Mouse (Mus musculus) embryonic facial prominence, embryonic 15.5 days (tissue): ENCODE measurements at regions not wholly inside any gene's neighbourhood (a gene's known extent, or its start where the extent isn't known, plus 50 kb on each side); places are given as distances from the start of the nearest gene placed in this dataset.

Experiments used
- ATAC-seq: fragments of 200-750 bp; cut with Nextera tagmentation; 2 replicates; pipeline ENCODE4 v1.8.0; 2017; ENCODE audit warnings: low read depth, moderate TSS enrichment; ENCODE audit not compliant: insufficient number of reproducible peaks, low FRiP score, low TSS enrichment
- H3K27ac ChIP-seq: fragments of 300-500 bp; sonication (generic); replicated peaks from 2 replicates; pipeline ENCODE4 v1.5.1; 2015; ENCODE audit warnings: mild to moderate bottlenecking, inconsistent platforms
- H3K27me3 ChIP-seq: fragments of 300-500 bp; sonication (generic); 2 replicates; pipeline ENCODE4 v1.6.1; 2015; ENCODE audit warnings: inconsistent platforms
- H3K36me3 ChIP-seq: fragments of 300-500 bp; sonication (generic); 2 replicates; pipeline ENCODE4 v1.6.1; 2015; ENCODE audit warnings: mild to moderate bottlenecking, inconsistent platforms
- H3K4me1 ChIP-seq: fragments of 300-500 bp; sonication (generic); 2 replicates; pipeline ENCODE4 v1.6.1; 2015; ENCODE audit warnings: inconsistent platforms
- H3K4me2 ChIP-seq: fragments of 300-500 bp; sonication (generic); replicated peaks from 2 replicates; pipeline ENCODE4 v1.6.1; 2015; ENCODE audit warnings: mild to moderate bottlenecking, inconsistent platforms
- H3K4me3 ChIP-seq: fragments of 300-500 bp; sonication (generic); replicated peaks from 2 replicates; pipeline ENCODE4 v1.5.1; 2015; ENCODE audit warnings: mild to moderate bottlenecking, inconsistent platforms
- H3K9ac ChIP-seq: fragments of 300-500 bp; sonication (generic); 2 replicates; pipeline ENCODE4 v1.6.1; 2015; ENCODE audit warnings: inconsistent platforms
- H3K9me3 ChIP-seq: fragments of 300-500 bp; sonication (generic); replicated peaks from 2 replicates; pipeline ENCODE4 v1.6.1; 2016; ENCODE audit warnings: inconsistent platforms
- WGBS: fragments of 180-500 bp; shearing (Covaris S2); methylation state at CpG from one replicate; pipeline ENCODE4 v1.1.7; 2015; 5-methylcytosine and 5-hydroxymethylcytosine counted together

DNA sequence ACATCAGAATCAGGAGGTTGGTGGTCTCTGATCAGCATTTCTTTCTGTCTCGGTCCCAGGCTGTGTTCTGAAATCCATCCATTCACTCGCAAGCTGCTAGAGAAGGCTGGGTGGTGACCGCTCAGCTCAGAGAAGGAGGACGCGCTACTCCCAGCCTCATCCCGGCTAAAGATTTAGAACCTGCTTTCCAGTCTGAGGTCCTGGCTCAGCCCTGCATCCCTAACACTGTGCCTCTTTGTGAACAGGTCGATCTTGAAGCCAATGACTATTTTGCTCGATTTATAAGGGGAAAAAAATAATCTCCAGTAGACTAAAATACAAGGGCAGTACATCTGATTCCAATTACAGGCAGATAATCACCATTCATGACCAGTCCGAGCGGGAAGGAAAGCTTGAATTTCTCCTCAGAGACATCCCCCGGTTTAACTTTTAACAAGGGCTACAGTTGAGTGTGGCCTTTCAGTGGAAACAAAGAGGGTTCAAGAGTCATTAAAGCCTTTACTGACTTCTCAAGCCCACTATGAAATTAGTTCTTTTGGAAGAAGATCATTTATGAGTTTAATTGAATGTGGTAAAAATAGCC is 280.6 kb downstream of the Wdr11 start:
- no peak overlapping the region for H3K4me2 ChIP-seq
- WGBS = 55% methylated on average over 11 of the region's 11 CpGs
- no peak overlapping the region for H3K4me3 ChIP-seq
- no peaks in the 10 kb centered on the region for H3K9me3 ChIP-seq
- ATAC-seq = no peak
- H3K4me1 ChIP-seq = 0 out of 2 replicates have a peak, but pooled peaks cover 7% of the 10 kb centered on the region
- H3K9ac ChIP-seq = no peak overlapping the region
- no peaks in the 10 kb centered on the region for H3K27me3 ChIP-seq
- no peak overlapping the region for H3K27ac ChIP-seq
- H3K36me3 ChIP-seq = no peaks in the 10 kb centered on the region

DNA sequence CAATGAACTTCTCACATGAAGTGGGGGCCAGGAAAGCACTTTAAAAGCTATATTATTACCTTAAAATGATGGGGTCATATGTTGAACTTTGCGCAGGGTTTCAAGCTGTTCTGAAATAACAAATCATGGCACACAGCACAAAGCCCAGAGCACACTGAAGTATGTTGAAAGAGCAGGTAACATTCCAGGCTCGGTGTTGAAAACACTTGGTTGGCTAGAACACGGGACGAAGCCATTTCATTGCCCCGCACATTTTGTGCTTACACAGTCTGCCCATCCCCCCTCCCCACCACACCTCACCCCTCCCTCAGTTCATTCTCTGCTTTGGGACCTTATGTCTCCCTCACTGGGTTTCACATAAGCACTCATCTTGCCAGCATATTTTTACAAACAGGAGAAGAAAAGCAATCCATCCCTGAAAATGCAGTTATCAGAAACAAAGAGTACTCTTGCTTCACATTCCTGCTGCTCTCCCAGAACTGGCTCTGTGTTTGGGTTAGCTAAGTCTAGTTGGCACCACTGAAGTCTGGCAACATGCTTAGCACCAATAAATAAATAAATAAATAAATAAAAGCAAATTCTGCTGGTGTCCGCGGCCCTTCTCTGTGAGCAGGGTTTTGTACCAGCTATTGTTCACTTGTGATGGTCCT is 284.7 kb downstream of the Wdr11 start:
- WGBS = 69% methylated on average over 7 of the region's 7 CpGs
- Histone ChIP-seq H3K9ac (no peak overlapping the region), H3K36me3 (no peaks in the 10 kb centered on the region), H3K4me2 (no peak overlapping the region), H3K9me3 (no peaks in the 10 kb centered on the region), H3K4me3 (no peak overlapping the region), H3K4me1 (0 out of 2 replicates have a peak, but pooled peaks cover 7% of the 10 kb centered on the region), H3K27me3 (no peaks in the 10 kb centered on the region), H3K27ac (no peak overlapping the region)
- no peak for ATAC-seq

DNA sequence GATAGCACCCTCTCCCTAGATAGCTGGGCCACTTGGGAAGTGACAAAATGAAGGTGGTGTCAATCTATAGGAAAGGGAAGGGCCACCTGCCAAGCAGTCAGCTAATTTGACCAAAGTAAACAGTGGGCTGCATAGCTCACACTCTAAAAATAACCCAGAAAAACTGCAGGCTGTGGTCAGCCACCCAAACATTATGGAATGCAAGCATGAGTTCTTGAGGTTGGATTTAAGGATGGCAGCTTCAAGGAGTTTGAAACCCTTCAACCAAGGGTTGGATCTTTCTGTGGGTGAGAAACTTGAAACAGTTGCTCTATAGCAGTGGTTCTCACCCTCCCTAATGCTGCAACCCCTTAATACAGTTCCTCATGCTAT is 285.2 kb downstream of the Wdr11 start:
- Histone ChIP-seq H3K27ac (no peak overlapping the region), H3K36me3 (no peaks in the 10 kb centered on the region), H3K4me1 (0 out of 2 replicates have a peak, but pooled peaks cover 7% of the 10 kb centered on the region), H3K27me3 (no peaks in the 10 kb centered on the region), H3K4me2 (no peak overlapping the region), H3K9me3 (no peaks in the 10 kb centered on the region), H3K4me3 (no peak overlapping the region), H3K9ac (no peak overlapping the region)
- no peak for ATAC-seq

DNA sequence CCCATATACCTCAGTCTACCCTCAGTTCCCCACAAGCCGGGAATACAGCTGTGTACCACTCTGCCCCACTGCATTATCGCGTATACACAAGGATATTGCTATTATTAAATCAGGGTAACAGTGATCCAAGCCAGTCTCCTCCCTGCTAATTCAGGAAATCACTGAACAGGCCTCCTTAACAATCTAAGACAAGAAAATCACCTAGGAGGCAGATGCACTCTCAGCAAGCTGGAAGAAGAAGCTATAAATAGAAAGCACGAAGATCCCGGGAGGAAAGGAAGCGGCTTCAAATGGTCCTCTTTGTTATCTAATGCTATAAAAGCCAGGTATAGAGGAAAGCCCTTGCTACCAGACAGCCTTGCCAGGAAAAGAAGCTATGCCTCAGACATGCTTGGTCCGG is 304.6 kb downstream of the Wdr11 start:
- 65% methylated on average over 7 of the region's 7 CpGs for WGBS
- Histone ChIP-seq H3K4me1 (no peaks in the 10 kb centered on the region), H3K27me3 (no peaks in the 10 kb centered on the region), H3K9ac (no peak overlapping the region), H3K4me2 (no peak overlapping the region), H3K36me3 (no peaks in the 10 kb centered on the region), H3K27ac (no peak overlapping the region), H3K9me3 (no peaks in the 10 kb centered on the region), H3K4me3 (no peak overlapping the region)
- no peak for ATAC-seq

DNA sequence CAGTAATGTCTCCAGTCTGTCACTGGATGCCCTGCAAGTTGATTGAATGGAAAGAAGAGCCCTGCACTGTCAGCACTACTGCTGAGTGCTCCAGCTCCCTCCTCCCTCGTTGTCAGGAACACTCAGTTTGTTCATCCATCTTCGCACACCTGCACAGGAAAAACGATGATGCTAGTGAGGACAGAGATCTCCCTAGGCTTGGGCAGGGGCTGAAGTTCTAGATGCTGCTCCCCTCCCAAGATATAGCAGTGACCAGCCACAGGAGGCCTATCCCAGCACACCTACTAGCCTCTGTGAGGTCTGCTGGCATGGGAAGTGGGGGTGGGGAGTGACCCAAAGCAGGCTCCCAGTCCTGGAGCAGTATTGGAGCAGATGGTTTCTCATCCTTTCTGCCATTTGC is 305.8 kb downstream of the Wdr11 start:
- no peak overlapping the region for H3K4me2 ChIP-seq
- H3K27me3 ChIP-seq = no peaks in the 10 kb centered on the region
- no peaks in the 10 kb centered on the region for H3K4me1 ChIP-seq
- H3K4me3 ChIP-seq = no peak overlapping the region
- no peaks in the 10 kb centered on the region for H3K36me3 ChIP-seq
- H3K9ac ChIP-seq = no peak overlapping the region
- H3K9me3 ChIP-seq = no peaks in the 10 kb centered on the region
- no peak overlapping the region for H3K27ac ChIP-seq
- no peak for ATAC-seq
- WGBS = 82% methylated on average over 3 of the region's 3 CpGs

DNA sequence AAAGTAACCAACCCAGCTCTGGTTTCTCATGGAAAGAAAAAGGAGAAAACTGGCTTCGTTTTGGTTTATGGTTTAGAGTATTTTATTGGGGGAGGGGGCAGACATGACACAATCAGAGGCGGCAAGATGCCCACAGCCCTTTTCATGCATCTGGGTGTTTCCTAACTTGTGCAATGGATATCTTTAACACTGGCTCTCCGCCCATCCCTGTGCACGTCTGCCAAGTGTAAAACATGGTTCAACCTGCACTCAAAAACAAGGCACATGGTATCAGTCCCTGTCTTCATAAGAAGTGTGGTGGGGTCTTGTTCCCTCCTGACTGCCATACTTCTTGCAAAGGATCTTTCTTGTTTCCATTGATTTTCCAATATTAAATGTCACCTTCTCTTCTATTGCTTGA is 310.6 kb downstream of the Wdr11 start:
- no peak overlapping the region for H3K4me2 ChIP-seq
- 72% methylated on average over 4 of the region's 4 CpGs for WGBS

DNA sequence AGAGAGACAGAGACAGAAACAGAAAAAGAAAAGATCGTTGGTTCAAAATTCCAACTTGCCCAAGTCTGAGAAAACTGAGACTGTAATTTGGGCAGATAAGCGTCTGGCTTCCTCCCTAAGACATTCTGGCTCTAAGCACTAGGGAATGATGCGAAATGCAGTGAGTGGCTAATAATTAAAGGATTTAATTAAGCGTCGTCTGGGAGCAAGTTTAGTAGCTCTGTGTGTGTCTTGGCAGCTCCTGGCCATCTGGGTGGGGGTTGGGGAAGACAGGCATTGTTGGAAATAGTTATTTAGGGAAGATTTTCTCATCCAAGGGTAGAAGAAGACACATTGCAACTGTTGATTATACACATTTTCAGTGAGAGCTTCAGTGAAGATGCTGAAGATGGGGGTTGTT is 311.5 kb downstream of the Wdr11 start:
- Histone ChIP-seq H3K4me2 (no peak overlapping the region), H3K4me1 (no peaks in the 10 kb centered on the region), H3K27ac (no peak overlapping the region), H3K9ac (no peak overlapping the region), H3K9me3 (no peaks in the 10 kb centered on the region), H3K4me3 (no peak overlapping the region), H3K36me3 (no peaks in the 10 kb centered on the region), H3K27me3 (no peaks in the 10 kb centered on the region)
- WGBS = 44% methylated on average over 5 of the region's 5 CpGs
- ATAC-seq = no peak

More for the DNA sequence above, 310.6 kb downstream of the Wdr11 start:
- Histone ChIP-seq H3K27me3 (no peaks in the 10 kb centered on the region), H3K4me3 (no peak overlapping the region), H3K27ac (no peak overlapping the region), H3K9me3 (no peaks in the 10 kb centered on the region), H3K4me1 (no peaks in the 10 kb centered on the region), H3K9ac (no peak overlapping the region), H3K36me3 (no peaks in the 10 kb centered on the region)
- ATAC-seq = no peak

DNA sequence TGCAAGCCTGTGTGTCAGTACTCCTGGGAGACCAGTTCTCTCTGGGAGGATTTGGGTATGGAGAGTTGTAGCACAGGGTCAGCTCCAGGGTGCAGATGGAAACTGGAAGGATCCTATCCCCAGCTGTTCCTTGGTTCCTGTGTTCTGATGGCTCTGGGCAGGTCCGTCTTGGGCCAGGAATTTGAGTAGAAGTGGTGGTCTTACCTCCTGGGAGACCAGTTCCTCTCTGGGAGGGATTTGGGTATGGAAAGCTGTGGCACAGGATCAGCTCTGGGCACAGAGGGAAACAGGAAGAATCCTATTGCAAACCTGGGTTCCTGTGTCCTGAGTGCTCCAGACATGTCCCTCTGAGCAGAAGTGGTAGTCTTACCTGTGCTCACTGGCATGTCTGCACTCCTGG is 314.5 kb downstream of the Wdr11 start:
- no peak overlapping the region for H3K4me3 ChIP-seq

GRCm38 (mm10) chr7:129908826-129909225 is 317.2 kb downstream of the Wdr11 start:
- H3K27ac ChIP-seq = no peak overlapping the region

More for the DNA sequence above, 314.5 kb downstream of the Wdr11 start:
- ATAC-seq = no peak
- H3K9me3 ChIP-seq = no peaks in the 10 kb centered on the region
- WGBS = 64% methylated on average over 1 of the region's 1 CpGs
- no peak overlapping the region for H3K4me2 ChIP-seq
- H3K9ac ChIP-seq = no peak overlapping the region
- no peaks in the 10 kb centered on the region for H3K27me3 ChIP-seq
- H3K4me1 ChIP-seq = no peaks in the 10 kb centered on the region
- no peaks in the 10 kb centered on the region for H3K36me3 ChIP-seq
- no peak overlapping the region for H3K27ac ChIP-seq

DNA sequence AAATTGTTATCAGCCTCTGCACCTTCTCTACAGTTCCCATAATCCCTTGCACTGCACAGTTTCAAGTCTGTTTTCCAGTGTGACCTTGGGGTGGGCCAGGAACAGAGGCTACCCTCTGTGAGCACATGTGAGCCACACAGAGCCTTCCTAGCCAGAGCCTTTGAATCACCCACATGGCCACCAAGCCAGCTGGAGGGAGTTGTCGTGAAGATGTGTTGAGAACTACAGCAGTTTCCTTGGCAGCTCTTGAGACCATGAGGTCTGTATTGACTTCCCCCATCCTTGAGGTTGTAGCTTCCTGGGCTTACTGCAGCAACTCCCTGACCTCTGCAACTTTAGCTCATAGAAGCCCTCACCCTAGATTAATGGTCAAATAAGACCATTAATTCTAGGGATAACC is 318.1 kb downstream of the Wdr11 start:
- H3K27ac ChIP-seq = no peak overlapping the region
- no peaks in the 10 kb centered on the region for H3K9me3 ChIP-seq
- no peaks in the 10 kb centered on the region for H3K4me1 ChIP-seq
- no peak overlapping the region for H3K4me3 ChIP-seq
- H3K27me3 ChIP-seq = no peaks in the 10 kb centered on the region
- H3K36me3 ChIP-seq = no peaks in the 10 kb centered on the region
- no peak overlapping the region for H3K9ac ChIP-seq
- WGBS = 77% methylated on average over 1 of the region's 1 CpGs
- no peak for ATAC-seq
- no peak overlapping the region for H3K4me2 ChIP-seq

More at GRCm38 (mm10) chr7:129908826-129909225, 317.2 kb downstream of the Wdr11 start:
- H3K9me3 ChIP-seq = no peaks in the 10 kb centered on the region
- H3K4me3 ChIP-seq = no peak overlapping the region
- no peaks in the 10 kb centered on the region for H3K4me1 ChIP-seq
- H3K27me3 ChIP-seq = no peaks in the 10 kb centered on the region
- no peak overlapping the region for H3K4me2 ChIP-seq
- no peak for ATAC-seq
- H3K36me3 ChIP-seq = no peaks in the 10 kb centered on the region
- WGBS = 86% methylated on average over 5 of the region's 5 CpGs
- no peak overlapping the region for H3K9ac ChIP-seq

DNA sequence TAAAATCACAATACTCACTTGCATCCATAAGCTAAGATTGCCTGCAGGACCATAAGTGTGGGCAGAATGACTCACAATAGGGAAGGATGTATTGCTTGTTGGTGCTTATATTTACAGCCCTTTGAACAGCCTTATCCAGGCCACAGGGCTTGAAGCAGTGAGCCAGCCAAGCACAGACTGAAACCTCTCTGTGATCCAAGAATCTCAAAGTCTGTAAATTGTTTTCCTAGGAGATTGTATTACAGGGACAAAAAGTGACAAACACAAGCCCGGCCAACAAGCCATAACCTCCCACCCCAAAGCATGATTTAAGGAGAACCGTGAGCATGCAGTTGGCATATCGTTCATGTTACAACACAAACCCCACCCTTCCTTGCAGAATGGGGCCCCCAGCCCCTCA is 319.2 kb downstream of the Wdr11 start:
- Histone ChIP-seq H3K27me3 (no peaks in the 10 kb centered on the region), H3K4me3 (no peak overlapping the region), H3K9ac (no peak overlapping the region), H3K4me1 (no peaks in the 10 kb centered on the region), H3K4me2 (no peak overlapping the region), H3K27ac (no peak overlapping the region), H3K36me3 (no peaks in the 10 kb centered on the region), H3K9me3 (no peaks in the 10 kb centered on the region)
- ATAC-seq = no peak
- 55% methylated on average over 3 of the region's 3 CpGs for WGBS

DNA sequence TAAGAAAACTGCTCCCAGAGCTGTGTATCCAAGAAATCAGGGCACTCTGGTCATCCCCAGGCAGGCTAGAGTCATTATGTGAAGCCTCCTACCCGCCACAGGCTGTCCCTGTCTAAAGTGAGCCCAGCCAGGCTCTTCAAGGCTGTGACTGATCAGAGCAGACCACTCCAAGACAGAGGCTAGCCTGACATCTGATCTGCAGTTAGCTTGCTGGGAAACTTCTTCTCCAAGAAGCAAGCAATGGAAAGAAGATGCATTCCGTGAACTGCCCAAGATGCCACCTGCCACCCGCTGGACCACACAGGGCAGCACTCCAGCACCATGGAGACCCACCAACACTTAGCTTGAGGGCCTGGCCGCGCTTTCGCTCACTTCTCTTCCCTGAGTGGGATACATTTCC is 323.2 kb downstream of the Wdr11 start:
- H3K27me3 ChIP-seq = no peaks in the 10 kb centered on the region
- ATAC-seq = no peak
- no peaks in the 10 kb centered on the region for H3K9me3 ChIP-seq
- no peak overlapping the region for H3K4me3 ChIP-seq
- H3K27ac ChIP-seq = no peak overlapping the region
- H3K36me3 ChIP-seq = no peaks in the 10 kb centered on the region
- H3K4me1 ChIP-seq = 0 out of 2 replicates have a peak, but pooled peaks cover 10% of the 10 kb centered on the region
- H3K9ac ChIP-seq = no peak overlapping the region
- WGBS = 87% methylated on average over 6 of the region's 6 CpGs
- H3K4me2 ChIP-seq = no peak overlapping the region
